Mouse (Mus musculus): ENCODE results near the gene Mrpl35.

The Mrpl35 gene

DNA sequence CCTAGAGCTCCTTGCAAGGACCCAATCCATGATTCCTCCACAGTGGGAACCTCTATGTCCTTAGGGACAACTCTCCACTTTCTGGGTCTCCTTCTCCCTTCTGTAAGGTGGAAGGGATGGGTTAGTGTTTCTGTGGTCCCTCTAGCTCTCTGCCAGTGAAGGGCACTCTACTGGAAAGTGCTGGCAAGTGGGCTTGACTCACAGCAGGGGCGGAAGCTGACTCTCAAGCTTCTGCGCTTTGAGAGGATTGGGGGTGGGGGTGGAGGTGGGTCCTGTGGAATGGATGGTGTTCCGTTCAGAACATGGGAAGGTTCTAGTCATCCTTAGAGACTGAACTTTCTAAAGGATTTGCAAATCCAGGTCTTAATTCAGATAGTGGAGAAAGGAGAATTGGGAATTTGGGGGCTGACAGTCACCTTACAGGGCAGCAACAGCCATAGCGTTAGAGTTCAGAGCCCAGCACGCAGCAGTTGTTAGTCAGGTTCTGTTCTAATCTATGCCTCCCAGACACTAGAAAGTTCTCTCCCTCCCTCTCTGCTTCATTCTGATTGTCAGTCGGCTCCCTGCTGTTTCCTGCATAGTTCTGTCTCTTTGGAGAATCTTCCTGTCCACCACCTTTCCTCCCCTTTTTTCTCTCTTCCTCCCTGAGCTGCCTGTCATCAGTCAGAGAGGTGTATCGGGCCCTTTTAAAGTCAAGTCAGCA lies 25.6 kb downstream of the Mrpl35 start:
- in situ Hi-C loops (cut with MseI, MboI) = loop anchor here (25.0 kb wide), 1 partner anchor 189 kb away; no protein-coding TSS in a partner anchor

DNA sequence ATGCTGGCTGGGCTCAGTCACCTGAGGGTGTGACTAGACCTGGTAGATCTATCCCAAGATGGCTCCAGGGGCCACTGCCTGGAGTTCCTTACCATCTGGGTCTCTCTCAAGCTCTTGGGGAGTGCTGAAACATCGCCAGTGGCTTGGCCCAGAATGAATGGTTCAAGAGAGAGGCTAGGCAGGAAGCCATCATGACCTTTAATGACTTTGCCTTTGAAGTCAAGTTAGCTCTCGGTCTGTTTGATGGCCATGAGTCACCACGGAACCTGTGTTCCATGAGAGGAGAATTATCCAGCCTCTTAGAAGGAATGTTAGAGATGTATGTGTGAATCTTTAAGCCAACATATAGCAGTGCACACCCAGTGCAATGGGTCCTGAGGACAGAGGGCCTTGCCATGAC lies 27.4 kb downstream of the Mrpl35 start:
- in situ Hi-C loops (cut with MseI, MboI) = no loop called here

DNA sequence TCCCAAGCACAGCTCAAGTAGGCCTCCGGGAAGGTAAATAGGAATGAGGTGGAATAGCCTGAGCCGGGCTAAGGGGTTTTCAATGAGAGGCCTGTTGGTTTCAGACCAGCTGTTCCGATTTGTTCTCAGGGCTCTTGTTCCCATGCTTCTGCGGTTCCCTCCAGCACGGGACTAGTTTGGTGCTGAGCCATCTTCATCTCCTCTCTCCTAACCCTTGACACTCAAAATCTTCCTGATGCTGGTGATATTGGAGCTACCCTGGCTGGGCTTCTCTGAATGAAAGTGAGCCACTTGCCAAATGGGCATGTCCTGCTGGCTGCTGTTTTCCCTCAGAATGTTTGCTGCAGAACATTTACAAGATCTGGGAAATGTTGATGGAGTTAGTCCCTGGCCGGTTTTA lies 35.0 kb downstream of the Mrpl35 start:
- in situ Hi-C loops (cut with MseI, MboI) = no loop called here

DNA sequence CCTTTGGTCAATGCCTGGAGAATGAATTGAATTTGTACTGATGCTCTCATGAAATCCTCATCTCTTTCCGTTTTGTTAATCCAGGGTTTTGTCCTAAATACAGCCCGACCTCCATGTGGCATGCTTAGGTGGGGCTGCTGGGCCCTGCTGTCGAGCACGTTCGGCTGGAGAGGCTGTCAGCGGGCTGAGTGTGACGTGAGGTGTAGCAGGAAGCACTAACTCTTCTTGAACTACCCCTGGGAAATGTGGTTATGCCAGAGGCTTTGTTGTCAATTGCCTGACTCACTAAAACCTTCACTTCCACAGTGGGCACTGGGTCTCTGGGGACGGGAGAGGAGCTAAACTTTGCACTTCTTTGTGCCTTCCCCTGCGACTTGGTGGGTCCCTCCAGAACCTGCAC lies 38.4 kb downstream of the Mrpl35 start:
- in situ Hi-C loops (cut with MseI, MboI) = no loop called here

DNA sequence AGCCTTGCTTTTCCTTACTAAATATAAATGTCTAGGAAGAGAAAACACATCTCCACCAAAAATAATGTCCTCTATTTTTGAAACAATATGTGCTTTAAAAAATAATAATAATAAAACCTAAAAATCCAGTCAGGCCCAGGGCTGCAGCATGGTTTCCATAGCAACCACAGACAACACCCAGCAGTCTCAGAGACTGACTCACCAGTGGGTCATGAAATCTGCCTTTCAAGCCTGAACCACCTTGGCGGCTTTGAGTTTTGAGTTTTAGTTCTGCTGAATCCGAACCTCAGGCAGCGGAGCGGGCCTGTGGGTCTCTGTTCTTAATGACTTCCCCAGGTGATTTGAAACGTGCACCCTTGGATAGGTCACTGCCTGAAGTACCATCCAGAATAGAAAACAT lies 43.6 kb downstream of the Mrpl35 start:
- in situ Hi-C loops (cut with MseI, MboI) = no loop called here

DNA sequence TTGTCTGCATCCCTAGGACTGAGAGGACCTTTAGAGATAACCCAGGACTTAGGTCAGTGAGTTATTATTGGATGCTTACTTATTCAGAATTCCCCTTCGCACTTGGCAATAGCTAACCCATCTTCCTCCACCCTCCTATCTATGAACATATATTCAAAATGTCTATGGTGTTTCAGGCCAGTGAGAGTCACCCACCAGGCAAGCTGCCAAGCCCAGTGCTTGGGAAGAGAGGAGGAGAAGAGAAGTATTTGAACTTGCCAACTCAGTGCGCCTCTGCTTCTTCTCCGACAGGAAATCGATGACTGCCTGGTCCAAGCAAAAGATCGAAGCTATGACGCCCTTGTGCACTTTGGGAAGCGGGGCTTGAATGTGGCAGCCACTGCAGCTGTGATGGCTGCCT lies 46.3 kb downstream of the Mrpl35 start:
- in situ Hi-C loops (cut with MseI, MboI) = no loop called here

DNA sequence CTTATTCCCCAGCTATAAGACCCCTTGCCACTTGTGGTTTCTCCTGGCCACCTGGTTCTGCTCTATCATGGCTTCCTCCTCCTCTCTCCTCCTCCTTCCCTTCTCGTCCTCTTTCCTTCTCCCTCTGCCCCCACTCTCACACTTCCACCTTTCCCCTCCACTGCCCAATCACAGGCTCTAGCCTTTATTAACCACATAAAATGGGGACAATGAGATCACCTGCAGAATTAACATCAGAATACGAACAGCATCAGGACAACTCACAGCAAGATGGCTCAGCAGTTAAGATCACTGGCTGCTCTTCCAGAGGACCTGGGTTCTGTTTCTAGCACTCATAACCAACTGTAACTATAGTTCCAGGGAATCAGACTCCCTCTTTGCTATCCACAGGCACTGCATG lies 46.9 kb downstream of the Mrpl35 start:
- in situ Hi-C loops (cut with MseI, MboI) = no loop called here

DNA sequence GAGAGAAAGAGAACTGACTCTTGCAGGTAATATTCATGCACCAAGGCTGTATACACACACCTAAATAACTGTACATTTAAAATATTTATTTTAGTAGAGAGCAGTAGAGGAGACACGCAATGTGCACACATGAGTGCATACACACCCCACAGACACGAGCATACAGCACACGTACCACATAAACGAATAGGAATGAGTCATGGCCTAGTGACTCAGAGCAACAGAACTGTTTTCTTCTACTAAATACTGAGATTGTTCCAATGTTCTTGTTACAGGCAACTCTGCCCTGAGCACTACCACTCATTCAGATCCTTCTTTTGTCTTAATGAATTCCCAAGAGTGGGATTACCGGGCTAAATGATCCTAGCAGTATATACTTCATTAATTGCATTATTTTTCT lies 48.8 kb downstream of the Mrpl35 start:
- in situ Hi-C loops (cut with MseI, MboI) = no loop called here

DNA sequence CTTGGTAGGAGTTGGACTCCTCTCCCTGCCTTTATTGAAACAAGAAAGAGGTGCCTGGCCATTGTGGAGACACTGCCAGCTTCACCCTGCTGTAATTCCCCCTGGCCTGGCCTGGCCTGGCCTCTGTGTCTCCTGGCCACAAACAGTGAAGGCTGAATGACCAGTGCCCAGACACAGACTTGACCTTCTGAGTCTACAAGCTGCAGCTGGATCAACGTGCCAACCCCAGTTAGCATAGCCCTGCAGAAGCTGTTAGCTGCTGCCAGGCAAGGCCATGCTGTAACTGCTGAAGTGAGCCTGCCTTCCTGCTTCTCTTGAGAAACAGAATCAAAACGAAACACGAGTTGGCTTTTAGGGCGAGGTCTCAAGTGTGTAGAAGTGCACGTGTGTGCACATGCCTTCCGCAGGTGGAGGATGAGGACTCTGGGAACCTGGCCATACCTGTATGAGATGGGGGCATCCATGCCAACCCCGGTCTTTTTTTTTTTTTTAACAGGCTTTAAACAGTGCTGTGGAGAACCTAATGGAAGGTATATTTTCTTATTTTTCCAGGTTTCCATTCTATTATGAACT lies 54.0 kb downstream of the Mrpl35 start:
- in situ Hi-C loops (cut with MseI, MboI) = no loop called here

DNA sequence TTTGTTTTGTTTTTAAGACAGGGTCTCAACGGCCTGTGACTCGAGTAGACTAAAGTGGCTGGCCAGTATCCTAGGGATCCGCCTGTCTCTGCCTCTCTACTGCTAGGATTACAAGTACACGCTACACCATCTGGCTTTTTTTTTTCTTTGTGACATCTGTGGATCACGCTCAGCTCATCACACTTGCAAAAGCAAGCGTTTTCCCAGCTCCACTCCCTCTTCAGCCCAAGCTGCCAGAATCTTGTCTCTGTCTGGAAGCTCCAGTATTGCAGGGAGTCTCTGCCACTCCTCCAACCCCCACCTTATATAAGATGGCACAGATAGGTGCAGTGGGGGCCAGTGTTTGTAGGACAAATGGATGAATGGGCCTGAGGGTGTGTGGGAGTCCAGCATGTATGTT lies 54.6 kb downstream of the Mrpl35 start:
- in situ Hi-C loops (cut with MseI, MboI) = no loop called here

DNA sequence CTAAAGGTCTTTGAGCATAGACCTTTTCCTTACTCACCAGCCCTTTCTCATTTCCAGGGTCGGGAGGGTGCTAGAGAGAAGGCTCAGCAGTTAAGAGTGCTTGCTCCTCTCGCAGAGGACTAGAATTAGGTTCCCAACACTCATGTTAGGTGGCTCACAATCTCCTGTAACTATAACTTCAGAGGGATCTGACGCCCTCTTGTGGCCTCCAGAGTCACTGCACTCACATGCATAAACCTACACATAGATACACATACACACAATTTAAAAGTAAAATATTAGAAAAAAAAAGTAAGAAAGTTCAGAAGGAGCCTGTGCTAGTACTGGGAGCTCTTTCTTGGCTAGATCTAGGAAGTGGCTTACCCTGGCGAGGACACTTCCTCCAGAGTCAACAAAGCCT lies 55.5 kb downstream of the Mrpl35 start:
- in situ Hi-C loops (cut with MseI, MboI) = no loop called here

DNA sequence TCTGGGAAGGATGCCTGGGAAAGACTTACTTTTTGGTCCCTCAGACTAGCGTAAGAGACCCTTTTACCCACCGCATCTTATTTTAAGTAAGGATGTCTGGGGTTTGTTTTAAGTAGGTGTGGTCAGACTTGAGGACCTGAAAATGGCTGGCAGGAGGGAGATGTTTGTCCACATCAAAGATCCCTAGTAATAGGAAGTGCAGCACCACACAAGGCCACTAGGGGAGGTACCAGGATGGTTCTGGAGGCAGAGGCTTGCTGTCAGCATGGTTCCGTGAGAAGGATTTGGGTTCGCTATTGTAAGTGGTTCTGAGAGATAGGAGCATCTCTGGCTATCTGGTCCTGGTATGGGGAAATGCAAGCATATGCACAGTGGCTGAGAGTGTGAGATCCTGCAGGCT lies 55.9 kb downstream of the Mrpl35 start:
- in situ Hi-C loops (cut with MseI, MboI) = no loop called here

DNA sequence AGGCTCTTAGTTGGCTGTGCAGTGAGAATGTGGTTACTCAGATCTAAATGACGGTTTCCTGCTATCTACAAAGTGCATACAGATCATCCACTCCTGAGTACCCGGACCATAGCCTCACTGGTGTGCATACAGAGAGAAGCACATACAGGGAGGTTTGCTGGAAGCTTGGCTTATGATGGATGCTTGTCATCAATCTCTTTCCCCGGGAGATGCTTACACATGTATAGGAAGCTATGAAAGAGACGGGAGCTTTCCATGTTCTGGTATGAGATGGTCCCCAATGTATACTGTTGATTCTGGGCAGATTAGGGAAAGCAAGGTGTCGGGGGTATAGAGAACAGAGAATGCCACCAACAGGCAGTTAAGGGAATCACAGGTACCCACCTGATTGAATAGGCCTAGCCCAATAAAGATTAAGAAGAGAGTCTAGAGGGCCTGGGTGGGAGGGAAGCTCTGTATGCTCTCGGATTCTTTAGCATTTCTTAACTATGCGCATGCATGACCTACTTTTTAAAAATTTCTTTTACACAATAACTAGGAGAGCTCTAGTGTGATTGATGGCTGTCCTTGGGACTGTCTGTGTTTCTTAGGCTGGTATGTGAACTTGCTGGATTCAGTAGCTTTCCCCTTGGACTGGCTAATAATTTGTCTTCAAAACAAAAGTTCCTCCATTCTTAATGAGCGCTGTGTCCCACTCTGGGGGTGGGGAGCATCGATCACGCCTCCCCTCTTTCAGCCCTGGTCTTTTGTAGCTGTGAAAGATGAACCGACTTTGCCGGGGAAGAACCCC lies 56.7 kb downstream of the Mrpl35 start:
- in situ Hi-C loops (cut with MseI, MboI) = no loop called here

DNA sequence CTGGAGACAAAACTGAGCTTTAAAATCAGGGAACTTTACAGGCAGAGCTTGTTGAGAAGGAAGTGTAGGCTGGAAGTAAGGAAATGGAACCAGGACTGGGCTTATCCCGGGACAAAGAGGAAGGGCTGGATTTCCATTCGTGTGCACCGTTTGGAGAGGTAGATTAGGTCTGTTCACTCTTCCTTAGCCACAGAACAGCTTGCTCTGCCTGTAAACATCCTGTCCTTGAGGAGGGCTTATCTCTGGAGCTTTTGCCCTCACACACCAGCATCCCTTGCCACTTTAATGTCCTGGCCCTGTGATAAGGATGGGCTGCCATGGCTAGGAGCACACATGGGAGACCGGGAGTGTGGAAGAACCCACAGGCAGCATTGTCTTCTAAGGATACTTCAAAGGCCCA lies 59.0 kb downstream of the Mrpl35 start:
- in situ Hi-C loops (cut with MseI, MboI) = no loop called here
